Mouse (Mus musculus) Muller cell, postnatal 12 days (primary cell): ENCODE measurements around the gene Fkbp2.

ENCODE experiments used
- DNase-seq: peaks from one replicate; pipeline ENCODE4 v3.0.0-alpha.2; 2015; ENCODE audit errors: inconsistent ontology term

Fkbp2 gene

GRCm38 (mm10) chr19:6971644-6972043, 8.7 kb downstream of the Fkbp2 start:
- DNase-seq: no peak

- DNase-seq: no peak
Observed at GRCm38 (mm10) chr19:6970460-6971085, 9.7 kb downstream of the Fkbp2 start.

- DNase-seq: peak; percentile 84
Observed at GRCm38 (mm10) chr19:6969665-6970381, 10.5 kb downstream of the Fkbp2 start.

- DNase-seq: no peak
Observed at GRCm38 (mm10) chr19:6969291-6969664, 11.0 kb downstream of the Fkbp2 start.

GRCm38 (mm10) chr19:6968491-6969271, 11.6 kb downstream of the Fkbp2 start:
- no peak for DNase-seq

- no peak for DNase-seq
Observed at GRCm38 (mm10) chr19:6956461-6956860, 23.8 kb downstream of the Fkbp2 start.

GRCm38 (mm10) chr19:6955424-6955823, 24.9 kb downstream of the Fkbp2 start:
- DNase-seq: no peak

GRCm38 (mm10) chr19:6954046-6954445, 26.3 kb downstream of the Fkbp2 start:
- peak; percentile 40 for DNase-seq

- no peak for DNase-seq
Observed at GRCm38 (mm10) chr19:6952712-6953037, 27.6 kb downstream of the Fkbp2 start.

- peak; percentile 94 for DNase-seq
Observed at GRCm38 (mm10) chr19:6951994-6952711, 28.1 kb downstream of the Fkbp2 start.

GRCm38 (mm10) chr19:6951381-6951968, 28.8 kb downstream of the Fkbp2 start:
- peak; percentile 97 for DNase-seq

- DNase-seq: peak; percentile 66
Observed at GRCm38 (mm10) chr19:6950613-6951153, 29.6 kb downstream of the Fkbp2 start.

- DNase-seq: no peak
Observed at GRCm38 (mm10) chr19:6949951-6950350, 30.4 kb downstream of the Fkbp2 start.

- DNase-seq: no peak
Observed at GRCm38 (mm10) chr19:6949532-6949931, 30.8 kb downstream of the Fkbp2 start.

GRCm38 (mm10) chr19:6948186-6948585, 32.1 kb downstream of the Fkbp2 start:
- DNase-seq: no peak

- no peak for DNase-seq
Observed at GRCm38 (mm10) chr19:6947742-6948141, 32.6 kb downstream of the Fkbp2 start.

GRCm38 (mm10) chr19:6943709-6944108, 36.6 kb downstream of the Fkbp2 start:
- no peak for DNase-seq

GRCm38 (mm10) chr19:6942764-6943163, 37.5 kb downstream of the Fkbp2 start:
- no peak for DNase-seq

GRCm38 (mm10) chr19:6942249-6942691, 38.0 kb downstream of the Fkbp2 start, which contains the start of gene Gpr137:
Gpr137 (minus strand) TSS chr19:6942480.
- peak; percentile 98 for DNase-seq

GRCm38 (mm10) chr19:6941372-6942248, 38.7 kb downstream of the Fkbp2 start, which contains the start of gene Bad:
Bad (plus strand) TSS chr19:6941861.
- DNase-seq: peak; percentile 95
